Mouse (Mus musculus): ENCODE results near the gene Cryzl2.

Cryzl2 gene

GRCm38 (mm10) chr1:157476231-157476630, 17.9 kb downstream of the Cryzl2 start:
- no peak for DNase-seq (ENCODE audit: low spot score)

DNA sequence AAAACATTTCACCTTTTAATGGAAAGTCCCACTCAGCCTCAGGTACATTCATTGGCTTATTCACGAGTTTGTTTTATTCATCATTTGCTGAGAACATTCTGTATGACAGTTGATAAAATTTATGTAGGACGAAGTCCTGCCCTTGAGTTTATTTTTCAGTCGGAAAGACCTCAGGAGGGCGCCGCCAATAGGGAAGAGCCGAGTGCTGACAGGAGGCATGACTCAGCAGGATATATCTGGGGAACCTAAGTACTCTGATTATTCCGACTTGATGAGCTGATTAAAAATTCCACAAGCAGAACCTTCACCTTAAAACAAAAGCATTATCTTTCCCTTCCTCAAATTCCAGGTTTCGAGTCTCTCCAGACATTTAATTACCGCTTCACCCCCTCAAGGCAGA, 21.7 kb downstream of the Cryzl2 start:
- no peak for DNase-seq (ENCODE audit: low spot score)

DNA sequence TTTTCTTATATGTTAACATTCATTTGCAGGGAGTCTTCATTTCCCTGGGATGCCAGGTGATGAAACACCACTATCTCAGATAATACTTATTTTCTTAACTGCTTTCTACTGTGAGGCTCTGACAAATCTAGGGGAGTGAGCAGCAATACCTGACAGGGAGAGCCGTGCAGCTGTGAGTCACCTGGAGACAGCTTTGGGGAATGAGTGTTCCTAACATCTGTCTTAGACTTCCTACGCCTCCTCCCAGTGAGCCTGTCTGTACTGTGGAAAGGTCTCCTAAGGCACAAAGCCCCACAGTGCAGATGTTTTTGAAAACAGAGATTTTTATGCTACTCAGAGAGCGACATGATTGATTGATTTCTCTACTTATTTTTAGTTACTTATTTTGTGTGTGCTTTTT, 22.5 kb downstream of the Cryzl2 start:
- DNase-seq (ENCODE audit: low spot score) = no peak

DNA sequence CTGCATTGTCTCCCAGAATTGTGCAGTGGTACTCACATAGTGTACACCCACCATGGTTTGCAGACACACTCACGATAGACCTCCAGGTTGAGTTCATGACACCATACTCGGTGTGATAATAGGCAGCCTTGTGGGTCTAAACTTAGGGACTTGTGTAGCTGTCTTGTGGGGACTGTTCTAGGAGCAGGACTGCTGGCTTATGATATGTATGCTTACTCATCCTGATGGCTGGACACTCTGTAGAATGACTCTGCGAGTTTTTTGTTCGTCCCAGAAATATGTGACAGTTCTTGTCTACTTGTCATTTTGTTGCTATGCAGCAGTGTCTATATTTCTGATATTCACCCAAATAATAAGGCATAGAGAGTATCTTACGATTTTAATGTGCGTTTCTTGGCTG, 23.3 kb downstream of the Cryzl2 start:
- DNase-seq (ENCODE audit: low spot score) = no peak

GRCm38 (mm10) chr1:157484161-157484560, 25.8 kb downstream of the Cryzl2 start:
- DNase-seq (ENCODE audit: low spot score) = no peak

GRCm38 (mm10) chr1:157500657-157501056, 42.3 kb downstream of the Cryzl2 start:
- no peak for DNase-seq (ENCODE audit: low spot score)

- no peak for DNase-seq (ENCODE audit: low spot score)
These were observed 43.1 kb downstream of the Cryzl2 start for GRCm38 (mm10) chr1:157501352-157501945.

GRCm38 (mm10) chr1:157503071-157503470, 44.7 kb downstream of the Cryzl2 start:
- DNase-seq (ENCODE audit: low spot score) = no peak

GRCm38 (mm10) chr1:157506522-157506921, 48.1 kb downstream of the Cryzl2 start, which contains the start of gene Sec16b:
Gene Sec16b, plus strand, starts transcription at chr1:157506728.
- peak; percentile 67 for DNase-seq (ENCODE audit: low spot score)

DNA sequence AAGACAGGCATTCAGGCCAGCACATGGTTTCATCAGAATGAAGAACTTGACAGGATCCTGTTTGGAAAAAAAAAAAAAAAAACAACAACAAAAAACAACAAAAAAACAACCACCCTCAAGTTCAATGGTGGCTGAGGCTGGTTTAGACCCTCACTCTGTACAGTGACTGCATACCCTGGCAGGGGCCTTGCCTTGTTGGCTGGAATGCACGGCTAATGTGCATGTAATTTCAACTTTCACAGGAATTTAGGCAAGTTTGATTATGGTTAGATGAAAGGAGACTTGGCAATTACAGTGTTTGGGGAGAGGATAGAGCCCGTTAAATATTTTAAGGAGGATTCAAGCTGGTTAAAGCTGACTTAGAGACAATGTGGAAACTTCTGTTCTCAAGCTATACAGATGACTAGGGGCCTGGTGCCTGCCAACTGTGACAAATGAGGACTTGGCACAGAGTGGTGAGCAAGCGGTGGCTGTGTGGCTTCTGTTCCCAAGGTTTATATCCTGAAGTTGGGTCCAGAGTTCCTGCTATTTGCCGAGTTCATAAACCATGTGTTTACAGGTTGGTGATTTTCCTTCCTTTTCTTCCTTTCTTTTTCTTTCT, 48.7 kb downstream of the Cryzl2 start:
- DNase-seq (ENCODE audit: low spot score) = peak; percentile 29

DNA sequence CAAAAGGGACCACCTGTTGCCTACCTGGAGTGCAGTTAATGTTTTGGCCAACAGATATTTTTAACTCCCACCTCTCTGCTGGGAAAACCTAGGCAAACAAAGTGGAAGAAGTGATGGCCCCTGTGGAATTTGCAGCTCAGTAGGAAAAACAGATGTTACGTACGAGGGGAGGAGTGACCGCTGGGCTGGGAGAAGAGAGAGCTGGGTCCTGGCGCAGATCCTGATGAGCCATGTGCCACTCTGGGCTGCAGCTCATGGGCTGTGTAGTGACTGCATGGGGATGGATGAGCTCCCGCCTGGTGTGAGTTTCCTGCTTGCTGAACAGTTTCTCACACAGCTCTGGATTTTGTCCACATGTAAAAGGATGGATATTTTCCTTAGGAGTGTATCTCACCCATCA, 49.4 kb downstream of the Cryzl2 start:
- DNase-seq (ENCODE audit: low spot score) = peak; percentile 27

- no peak for DNase-seq (ENCODE audit: low spot score)
These were observed 54.5 kb downstream of the Cryzl2 start for GRCm38 (mm10) chr1:157512690-157513448.

- no peak for DNase-seq (ENCODE audit: low spot score)
These were observed 55.2 kb downstream of the Cryzl2 start for GRCm38 (mm10) chr1:157513559-157513958.

- no peak for DNase-seq (ENCODE audit: low spot score)
These were observed 55.9 kb downstream of the Cryzl2 start for GRCm38 (mm10) chr1:157514298-157514697.

GRCm38 (mm10) chr1:157516838-157517808, 58.7 kb downstream of the Cryzl2 start:
- DNase-seq (ENCODE audit: low spot score) = no peak

DNA sequence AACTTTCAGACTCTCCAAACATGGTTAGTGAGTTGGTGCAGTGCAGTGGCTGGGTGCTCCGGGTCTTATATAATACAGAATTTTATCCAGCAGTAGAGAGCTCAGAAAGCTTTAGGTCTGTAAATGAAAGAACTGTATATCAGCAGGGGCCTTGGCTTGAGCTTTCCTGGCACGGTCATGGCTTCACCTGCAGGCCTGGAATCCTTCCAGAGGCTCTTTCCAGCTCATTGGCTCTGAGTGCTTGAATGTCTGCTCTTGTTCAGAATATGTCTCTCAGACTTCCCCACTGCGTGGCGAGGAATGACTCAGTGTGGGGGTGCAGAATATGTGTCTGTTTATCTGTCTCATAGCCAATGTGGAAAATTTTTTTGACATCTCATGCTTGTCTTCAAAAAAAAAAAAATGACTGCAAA, 59.7 kb downstream of the Cryzl2 start:
- no peak for DNase-seq (ENCODE audit: low spot score)

GRCm38 (mm10) chr1:157519396-157519795, 61.0 kb downstream of the Cryzl2 start:
- DNase-seq (ENCODE audit: low spot score) = no peak

- no peak for DNase-seq (ENCODE audit: low spot score)
These were observed 63.9 kb downstream of the Cryzl2 start for GRCm38 (mm10) chr1:157522322-157522721.

DNA sequence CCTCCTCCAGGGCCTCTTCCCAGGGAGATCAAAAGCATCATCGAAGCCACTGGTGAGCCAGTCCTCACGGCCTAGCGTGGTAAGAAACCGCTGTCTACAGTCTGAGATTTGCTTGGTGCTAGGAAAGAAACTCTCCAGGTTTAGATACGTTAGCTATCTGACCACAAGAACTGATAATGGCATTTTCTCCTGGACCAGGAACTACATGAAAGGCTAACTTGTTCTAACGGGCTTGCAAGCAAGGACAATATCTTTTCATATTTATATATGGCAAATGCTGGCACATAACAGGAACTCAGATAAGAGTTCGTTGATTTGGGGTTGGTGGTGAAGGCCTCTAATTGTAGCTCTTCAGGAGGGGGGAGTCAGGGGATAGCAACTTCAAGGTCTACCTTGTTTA, 66.4 kb downstream of the Cryzl2 start:
- no peak for DNase-seq (ENCODE audit: low spot score)

GRCm38 (mm10) chr1:157525692-157526354, 67.4 kb downstream of the Cryzl2 start:
- DNase-seq (ENCODE audit: low spot score) = no peak

DNA sequence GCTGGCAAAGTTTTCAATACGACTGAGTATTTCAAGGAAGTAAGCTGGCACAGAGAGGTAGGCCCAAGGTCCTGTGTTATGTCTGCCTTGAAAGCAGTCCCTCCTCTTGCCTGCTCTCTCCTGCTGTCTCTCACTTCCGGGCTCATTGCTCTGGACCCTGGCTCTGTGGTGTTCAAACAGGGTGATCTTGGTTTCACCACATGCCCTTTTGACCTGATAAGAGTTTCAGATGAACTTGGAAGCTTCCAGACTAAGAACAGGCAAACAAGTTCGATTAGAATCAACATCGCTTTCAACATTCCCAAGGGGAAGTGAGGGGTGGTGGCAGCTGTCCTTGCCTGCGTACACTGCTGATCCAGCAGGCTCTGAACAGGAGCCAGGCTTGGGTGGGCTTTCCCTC, 68.2 kb downstream of the Cryzl2 start:
- no peak for DNase-seq (ENCODE audit: low spot score)
